Mouse (Mus musculus): Measurements from ENCODE around the gene Mael. TPM values are rescaled to one million over a fixed set of nuclear protein-coding genes. Genes with fewer than 3 reads are reported as not detected.

Mael gene
- polyA plus RNA-seq, 1 experiment from 2014 or later: not detected

DNA sequence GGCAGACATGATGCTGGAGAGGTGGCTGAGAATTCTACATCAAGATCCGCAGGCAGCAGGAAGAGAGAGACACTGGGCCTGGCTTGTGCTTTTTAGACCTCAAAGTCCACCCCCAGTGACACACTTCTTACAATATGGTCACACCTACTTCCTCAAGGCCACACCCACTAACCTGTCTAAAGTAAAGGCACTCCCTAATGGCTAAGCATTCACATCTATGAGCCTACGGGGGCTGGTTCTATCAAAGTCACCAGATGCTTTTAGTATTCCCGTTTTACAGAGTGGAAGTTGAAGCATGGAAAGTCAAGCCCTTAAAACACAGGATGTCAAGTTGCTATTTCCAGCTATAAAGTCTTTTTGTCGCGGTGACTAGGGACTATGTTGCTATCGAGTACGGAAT lies 70.5 kb downstream of the Mael start:
- 89% methylated on average over 7 of the region's 7 CpGs for WGBS
- Histone ChIP-seq H3K4me2 (replicated peaks) (no peak overlapping the region), H3K9ac (no peak overlapping the region), H3K27ac (replicated peaks) (no peak overlapping the region), H3K4me1 (no peaks in the 10 kb centered on the region), H3K27me3 (no peaks in the 10 kb centered on the region), H3K4me3 (replicated peaks) (no peak overlapping the region), H3K9me3 (replicated peaks) (no peaks in the 10 kb centered on the region), H3K36me3 (no peaks in the 10 kb centered on the region)
- ATAC-seq (ENCODE audit: insufficient number of reproducible peaks, low FRiP score, low TSS enrichment, low read depth): no peak

- no peaks in the 10 kb centered on the region for H3K4me1 ChIP-seq
- 69% methylated on average over 4 of the region's 4 CpGs for WGBS
- H3K4me2 ChIP-seq (replicated peaks): no peak overlapping the region
- H3K9me3 ChIP-seq (replicated peaks): no peaks in the 10 kb centered on the region
- H3K36me3 ChIP-seq: no peaks in the 10 kb centered on the region
- ATAC-seq (ENCODE audit: insufficient number of reproducible peaks, low FRiP score, low TSS enrichment, low read depth): no peak
- H3K4me3 ChIP-seq (replicated peaks): no peak overlapping the region
- no peaks in the 10 kb centered on the region for H3K27me3 ChIP-seq
- H3K9ac ChIP-seq: no peak overlapping the region
- H3K27ac ChIP-seq (replicated peaks): no peak overlapping the region
Observed at GRCm38 (mm10) chr1:166167405-166167804, 71.1 kb downstream of the Mael start.

GRCm38 (mm10) chr1:166165159-166165558 lies 73.4 kb downstream of the Mael start:
- H3K27me3 ChIP-seq: peaks cover 4% of the 10 kb centered on the region; the same call in 1 of the 2 replicates
- no peak overlapping the region for H3K4me3 ChIP-seq (replicated peaks)
- H3K27ac ChIP-seq (replicated peaks): no peak overlapping the region
- H3K4me2 ChIP-seq (replicated peaks): no peak overlapping the region
- H3K36me3 ChIP-seq: no peaks in the 10 kb centered on the region
- no peak overlapping the region for H3K9ac ChIP-seq
- no peaks in the 10 kb centered on the region for H3K9me3 ChIP-seq (replicated peaks)
- 88% methylated on average over 9 of the region's 9 CpGs for WGBS
- H3K4me1 ChIP-seq: 0 out of 2 replicates have a peak, but pooled peaks cover 4% of the 10 kb centered on the region
- no peak for ATAC-seq (ENCODE audit: insufficient number of reproducible peaks, low FRiP score, low TSS enrichment, low read depth)

DNA sequence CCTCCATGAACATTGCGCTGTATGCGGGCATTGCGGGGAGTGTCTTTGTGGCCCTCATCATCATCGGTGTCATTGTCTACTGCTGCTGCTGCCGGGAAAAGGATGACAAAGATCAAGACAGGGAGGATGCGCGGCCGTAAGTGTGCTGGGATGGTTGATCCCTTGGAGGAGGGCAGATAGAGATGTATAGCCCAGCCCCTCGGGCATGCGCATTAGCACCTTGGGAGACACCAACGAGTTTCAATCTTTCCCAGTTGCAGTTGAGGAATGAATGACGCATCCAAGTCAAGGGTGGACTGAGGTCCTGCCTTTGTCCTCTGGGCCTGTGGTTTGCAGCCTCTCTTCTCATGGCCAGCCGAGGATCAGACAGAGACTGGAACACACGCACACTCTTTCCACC lies 74.0 kb downstream of the Mael start:
- Histone ChIP-seq H3K27ac (replicated peaks) (no peak overlapping the region), H3K36me3 (no peaks in the 10 kb centered on the region), H3K4me3 (replicated peaks) (no peak overlapping the region), H3K4me2 (replicated peaks) (no peak overlapping the region), H3K4me1 (0 out of 2 replicates have a peak, but pooled peaks cover 5% of the 10 kb centered on the region), H3K9me3 (replicated peaks) (no peaks in the 10 kb centered on the region), H3K9ac (no peak overlapping the region), H3K27me3 (peaks cover 9% of the 10 kb centered on the region; the same call in 1 of the 2 replicates)
- WGBS: 88% methylated on average over 14 of the region's 14 CpGs
- ATAC-seq (ENCODE audit: insufficient number of reproducible peaks, low FRiP score, low TSS enrichment, low read depth): no peak

GRCm38 (mm10) chr1:166160569-166161445 lies 77.7 kb downstream of the Mael start:
- Histone ChIP-seq H3K4me2 (replicated peaks) (peak overlapping the region; percentile 29; the same call in 1 of the 2 replicates), H3K36me3 (no peaks in the 10 kb centered on the region), H3K4me3 (replicated peaks) (no peak overlapping the region), H3K9me3 (replicated peaks) (no peaks in the 10 kb centered on the region), H3K27me3 (peaks cover 18% of the 10 kb centered on the region), H3K27ac (replicated peaks) (no peak overlapping the region), H3K4me1 (0 out of 2 replicates have a peak, but pooled peaks cover 5% of the 10 kb centered on the region), H3K9ac (no peak overlapping the region)
- 0 out of 2 replicates have a peak, but pooled peaks have one; percentile 39 for ATAC-seq (ENCODE audit: insufficient number of reproducible peaks, low FRiP score, low TSS enrichment, low read depth)
- WGBS: 16% methylated on average over 24 of the region's 24 CpGs

GRCm38 (mm10) chr1:166160111-166160510 lies 78.4 kb downstream of the Mael start:
- no peak for ATAC-seq (ENCODE audit: insufficient number of reproducible peaks, low FRiP score, low TSS enrichment, low read depth)
- 0 out of 2 replicates have a peak, but pooled peaks cover 5% of the 10 kb centered on the region for H3K4me1 ChIP-seq
- H3K4me2 ChIP-seq (replicated peaks): peak overlapping the region; percentile 29; the same call in 1 of the 2 replicates
- H3K4me3 ChIP-seq (replicated peaks): no peak overlapping the region
- H3K9ac ChIP-seq: no peak overlapping the region
- no peaks in the 10 kb centered on the region for H3K9me3 ChIP-seq (replicated peaks)
- H3K27ac ChIP-seq (replicated peaks): no peak overlapping the region
- 41% methylated on average over 5 of the region's 5 CpGs for WGBS
- H3K36me3 ChIP-seq: no peaks in the 10 kb centered on the region
- peaks cover 25% of the 10 kb centered on the region for H3K27me3 ChIP-seq

DNA sequence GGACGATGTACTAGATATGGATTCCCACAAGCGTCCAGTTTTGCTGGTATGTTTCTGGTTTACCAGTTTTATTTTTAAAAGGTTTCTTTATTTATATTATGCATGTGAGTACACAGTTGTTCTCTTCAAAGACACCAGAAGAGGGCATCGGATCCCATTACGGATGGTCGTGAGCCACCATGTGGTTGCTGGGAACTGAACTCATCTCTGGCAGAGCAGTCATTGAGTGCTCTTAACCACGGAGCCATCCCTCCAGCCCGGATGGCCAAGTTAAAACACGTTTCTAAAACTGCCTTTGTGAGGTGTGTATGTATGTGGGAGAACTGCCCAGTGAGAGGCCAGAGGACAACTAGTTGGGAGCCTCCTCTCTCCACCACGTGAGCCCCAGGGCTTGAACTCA lies 79.9 kb downstream of the Mael start:
- Histone ChIP-seq H3K9me3 (replicated peaks) (no peaks in the 10 kb centered on the region), H3K27ac (replicated peaks) (no peak overlapping the region), H3K4me3 (replicated peaks) (no peak overlapping the region), H3K27me3 (peaks cover 39% of the 10 kb centered on the region), H3K4me1 (peaks cover 15% of the 10 kb centered on the region), H3K36me3 (no peaks in the 10 kb centered on the region), H3K9ac (no peak overlapping the region), H3K4me2 (replicated peaks) (no peak overlapping the region)
- WGBS: 60% methylated on average over 9 of the region's 9 CpGs
- ATAC-seq (ENCODE audit: insufficient number of reproducible peaks, low FRiP score, low TSS enrichment, low read depth): no peak

GRCm38 (mm10) chr1:166157712-166158111 lies 80.8 kb downstream of the Mael start:
- Histone ChIP-seq H3K4me1 (peaks cover 15% of the 10 kb centered on the region), H3K9ac (no peak overlapping the region), H3K9me3 (replicated peaks) (no peaks in the 10 kb centered on the region), H3K4me3 (replicated peaks) (no peak overlapping the region), H3K4me2 (replicated peaks) (no peak overlapping the region), H3K36me3 (no peaks in the 10 kb centered on the region), H3K27ac (replicated peaks) (no peak overlapping the region), H3K27me3 (peaks cover 39% of the 10 kb centered on the region)
- 82% methylated on average over 12 of the region's 12 CpGs for WGBS
- no peak for ATAC-seq (ENCODE audit: insufficient number of reproducible peaks, low FRiP score, low TSS enrichment, low read depth)

- H3K36me3 ChIP-seq: no peaks in the 10 kb centered on the region
- H3K27ac ChIP-seq (replicated peaks): no peak overlapping the region
- 53% methylated on average over 10 of the region's 10 CpGs for WGBS
Observed at GRCm38 (mm10) chr1:166155113-166155494, 83.4 kb downstream of the Mael start.

GRCm38 (mm10) chr1:166154162-166155112 lies 84.1 kb downstream of the Mael start:
- no peaks in the 10 kb centered on the region for H3K9me3 ChIP-seq (replicated peaks)
- no peak overlapping the region for H3K27ac ChIP-seq (replicated peaks)
- 14% methylated on average over 29 of the region's 29 CpGs for WGBS
- H3K4me2 ChIP-seq (replicated peaks): peak overlapping the region; percentile 39
- peaks cover 29% of the 10 kb centered on the region for H3K27me3 ChIP-seq
- H3K4me3 ChIP-seq (replicated peaks): peak overlapping the region; percentile 16
- 0 out of 2 replicates have a peak overlapping the region, but pooled peaks have one; percentile 1 for H3K9ac ChIP-seq
- no peak for ATAC-seq (ENCODE audit: insufficient number of reproducible peaks, low FRiP score, low TSS enrichment, low read depth)
- peaks cover 10% of the 10 kb centered on the region for H3K4me1 ChIP-seq
- no peaks in the 10 kb centered on the region for H3K36me3 ChIP-seq

More at GRCm38 (mm10) chr1:166155113-166155494, 83.4 kb downstream of the Mael start:
- no peak for ATAC-seq (ENCODE audit: insufficient number of reproducible peaks, low FRiP score, low TSS enrichment, low read depth)
- Histone ChIP-seq H3K9ac (no peak overlapping the region), H3K4me3 (replicated peaks) (no peak overlapping the region), H3K9me3 (replicated peaks) (no peaks in the 10 kb centered on the region), H3K4me1 (peaks cover 10% of the 10 kb centered on the region), H3K4me2 (replicated peaks) (no peak overlapping the region), H3K27me3 (peaks cover 34% of the 10 kb centered on the region)
